Mouse (Mus musculus) limb, embryonic 10.5 days (tissue): ENCODE results near the gene Ttc32. TPM values are rescaled to one million over a fixed set of nuclear protein-coding genes. Genes with fewer than 3 reads are reported as not detected.
"Not testable (repeated sequence)": the region's sequence is repeated elsewhere in the genome, so short reads cannot be mapped to it uniquely, and the experiment has no call there.

Source experiments
- DNase-seq: peaks from one replicate; pipeline ENCODE4 v3.0.0-alpha.2; 2017; ENCODE audit warnings: low spot score
- H3K27ac ChIP-seq: fragments of 300-500 bp; sonication (generic); 2 replicates; pipeline ENCODE4 v1.5.1; 2016; ENCODE audit warnings: mild to moderate bottlenecking
- H3K27me3 ChIP-seq: fragments of 300-500 bp; sonication (generic); 2 replicates; pipeline ENCODE4 v1.6.1; 2016; ENCODE audit warnings: low read depth, mild to moderate bottlenecking; ENCODE audit not compliant: poor library complexity, severe bottlenecking
- H3K36me3 ChIP-seq: fragments of 300-500 bp; sonication (generic); 2 replicates; pipeline ENCODE4 v1.6.1; 2016; ENCODE audit warnings: mild to moderate bottlenecking, moderate library complexity
- H3K4me1 ChIP-seq: fragments of 300-500 bp; sonication (generic); 2 replicates; pipeline ENCODE4 v1.6.1; 2016
- H3K4me3 ChIP-seq: fragments of 300-500 bp; sonication (generic); 2 replicates; pipeline ENCODE4 v1.5.1; 2016; ENCODE audit warnings: mild to moderate bottlenecking, moderate library complexity
- H3K9me3 ChIP-seq: fragments of 300-500 bp; sonication (generic); replicated peaks from 2 replicates; pipeline ENCODE4 v1.6.1; 2016; ENCODE audit warnings: mild to moderate bottlenecking
- WGBS: fragments of 180-500 bp; shearing (Covaris S2); methylation state at CpG from one replicate; pipeline ENCODE4 v1.1.7; 2016; 5-methylcytosine and 5-hydroxymethylcytosine counted together
- polyA plus RNA-seq: library from polyadenylated mRNA; unstranded; fragments of >200 nt; fragmentation: Nextera tagmentation; extraction: Ambion mirVana; gene quantifications from 2 replicates; pipeline ENCODE4 v1.2.1, GENCODE M21; 2016

The Ttc32 gene
- polyA plus RNA-seq, 1 experiment from 2014 or later, result 14.8 TPM

DNA sequence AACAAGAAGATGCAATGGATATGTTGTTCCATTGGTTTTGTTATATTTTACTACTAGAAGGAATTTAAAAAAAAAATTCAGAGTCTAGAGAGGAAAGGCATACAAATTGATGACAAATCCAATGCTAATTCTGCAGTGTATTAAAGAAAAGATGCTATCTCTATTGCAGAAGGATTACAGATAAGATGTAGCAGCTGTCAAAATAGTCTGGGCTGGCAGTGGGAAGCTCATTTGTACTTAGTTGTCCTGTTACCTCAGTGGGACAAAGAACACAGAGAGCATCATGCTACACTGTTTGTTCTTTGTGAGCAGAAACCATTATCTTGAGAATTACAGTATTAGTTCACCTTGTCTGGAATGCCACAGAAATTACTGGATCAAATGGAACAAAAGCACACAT is 3.0 kb upstream of the Ttc32 start:
- no peaks in the 10 kb centered on the region for H3K9me3 ChIP-seq
- peaks cover 8% of the 10 kb centered on the region; the same call in 1 of the 2 replicates for H3K4me1 ChIP-seq
- H3K4me3 ChIP-seq, result no peak overlapping the region
- H3K27me3 ChIP-seq, result no peaks in the 10 kb centered on the region
- DNase-seq, result no peak
- no peak overlapping the region for H3K27ac ChIP-seq
- H3K36me3 ChIP-seq, result 0 out of 2 replicates have a peak, but pooled peaks cover 6% of the 10 kb centered on the region

DNA sequence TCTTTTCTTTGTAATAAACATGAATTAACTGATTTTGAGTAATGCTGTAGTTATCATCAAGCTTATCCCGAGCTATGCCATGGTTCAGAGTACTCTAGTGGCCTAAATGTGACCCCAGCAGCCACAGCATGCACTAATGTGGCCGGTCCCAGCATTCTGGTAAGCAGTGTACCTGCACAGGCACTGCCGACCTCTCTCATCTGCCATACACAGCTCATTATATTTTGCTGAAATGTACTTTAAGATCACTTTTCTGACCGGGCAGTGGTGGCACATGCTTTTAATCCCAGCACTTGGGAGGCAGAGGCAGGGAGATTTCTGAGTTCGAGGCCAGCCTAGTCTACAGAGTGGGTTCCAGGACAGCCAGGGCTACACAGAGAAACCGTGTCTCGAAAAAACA is 981 bp upstream of the Ttc32 start:
- H3K27me3 ChIP-seq, H3K4me1 ChIP-seq, H3K27ac ChIP-seq, H3K4me3 ChIP-seq, DNase-seq, H3K9me3 ChIP-seq, H3K36me3 ChIP-seq: not testable (repeated sequence)
- WGBS, result 97% methylated on average over 7 of the region's 7 CpGs

DNA sequence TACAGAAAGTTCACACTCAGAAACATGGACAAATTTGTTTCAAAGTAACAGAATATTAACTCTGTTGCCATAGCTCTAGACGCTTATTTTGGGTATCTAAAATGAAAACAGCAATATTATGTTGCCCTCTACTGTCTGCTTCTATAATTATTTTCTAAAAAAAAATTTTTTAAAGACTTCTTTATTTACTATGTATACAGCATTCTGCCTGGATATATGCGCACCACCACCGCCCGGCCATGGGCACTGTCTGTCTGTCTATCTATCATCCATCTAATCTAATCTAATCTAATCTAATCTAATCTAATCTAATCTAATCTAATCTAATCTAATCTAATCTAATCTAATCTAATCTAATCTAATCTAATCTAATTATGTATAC is 300 bp upstream of the Ttc32 start:
- peak overlapping the region; percentile 95 for H3K27ac ChIP-seq
- 0 out of 2 replicates have a peak, but pooled peaks cover 6% of the 10 kb centered on the region for H3K36me3 ChIP-seq
- peak overlapping the region; percentile 59 for H3K4me3 ChIP-seq
- 70% methylated on average over 4 of the region's 4 CpGs for WGBS
- DNase-seq, result no peak
- no peaks in the 10 kb centered on the region for H3K27me3 ChIP-seq
- peaks cover 8% of the 10 kb centered on the region; the same call in 1 of the 2 replicates for H3K4me1 ChIP-seq
- no peaks in the 10 kb centered on the region for H3K9me3 ChIP-seq

DNA sequence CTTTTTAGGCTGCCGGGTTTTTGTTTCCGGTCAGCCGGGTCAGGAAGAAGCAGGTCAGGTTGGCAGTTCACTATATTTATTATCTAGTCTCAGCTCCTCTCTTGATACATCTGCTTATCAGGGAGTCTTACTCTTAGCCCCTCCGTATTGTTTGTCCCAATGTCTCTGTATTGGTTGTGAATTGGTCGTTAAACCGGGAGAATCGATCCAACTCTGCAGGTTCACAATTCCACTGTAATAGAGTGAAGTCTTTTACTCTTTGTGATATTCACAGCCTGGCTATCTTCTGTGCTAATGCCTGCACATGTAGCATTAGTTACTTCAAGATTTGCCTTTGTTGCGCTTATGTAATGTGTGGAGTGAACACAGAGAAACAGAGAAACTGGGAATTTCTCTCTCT is 1.4 kb downstream of the Ttc32 start:
- H3K27ac ChIP-seq, result peak overlapping the region; percentile 95
- H3K36me3 ChIP-seq, result 0 out of 2 replicates have a peak, but pooled peaks cover 6% of the 10 kb centered on the region
- no peaks in the 10 kb centered on the region for H3K9me3 ChIP-seq
- whole genome bisulfite sequencing, result 73% methylated on average over 8 of the region's 8 CpGs
- no peak for DNase-seq
- peaks cover 8% of the 10 kb centered on the region; the same call in 1 of the 2 replicates for H3K4me1 ChIP-seq
- no peaks in the 10 kb centered on the region for H3K27me3 ChIP-seq
- H3K4me3 ChIP-seq, result peak overlapping the region; percentile 59

DNA sequence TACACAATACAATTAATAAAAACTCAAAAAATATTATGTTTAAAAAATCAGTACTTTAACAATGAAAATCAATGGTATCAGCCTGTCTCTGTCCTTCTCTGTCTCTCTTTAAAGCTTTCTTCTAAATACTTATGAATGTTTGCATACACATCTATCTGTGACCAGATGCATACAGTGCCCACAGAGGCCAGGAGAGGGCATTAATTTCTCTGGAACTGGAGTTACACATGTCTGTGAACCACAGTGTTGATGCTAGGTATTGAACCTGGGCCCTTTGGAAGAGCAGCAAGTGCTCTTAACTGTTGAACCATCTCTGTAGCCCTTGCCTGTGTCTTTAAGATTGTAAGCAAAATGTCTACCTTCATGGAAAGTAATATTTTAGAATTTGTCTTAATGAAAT is 3.3 kb downstream of the Ttc32 start:
- H3K36me3 ChIP-seq, result 0 out of 2 replicates have a peak, but pooled peaks cover 3% of the 10 kb centered on the region
- peaks cover 8% of the 10 kb centered on the region; the same call in 1 of the 2 replicates for H3K4me1 ChIP-seq
- DNase-seq, result no peak
- no peak overlapping the region for H3K27ac ChIP-seq
- no peaks in the 10 kb centered on the region for H3K9me3 ChIP-seq
- H3K27me3 ChIP-seq, result no peaks in the 10 kb centered on the region
- no peak overlapping the region for H3K4me3 ChIP-seq

DNA sequence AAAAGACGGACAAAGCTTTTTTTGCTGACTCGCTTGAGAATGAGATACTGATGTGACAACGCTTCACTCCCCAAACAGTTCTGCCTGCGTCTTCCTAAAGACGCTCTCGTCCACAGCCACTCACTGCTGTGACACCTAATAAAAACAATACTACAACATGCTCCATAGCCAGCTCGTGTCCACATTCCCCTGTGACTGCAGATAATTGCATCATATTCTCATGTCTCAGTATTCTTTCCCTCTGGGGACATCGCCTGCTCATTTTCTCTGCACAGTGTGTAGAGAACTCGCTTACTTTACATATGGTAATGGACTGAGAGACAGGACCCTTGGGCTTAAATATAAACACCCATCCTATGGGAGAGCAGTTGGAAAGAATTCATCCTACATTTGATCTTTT is 6.6 kb downstream of the Ttc32 start:
- Histone ChIP-seq H3K4me3 (no peak overlapping the region), H3K9me3 (no peaks in the 10 kb centered on the region), H3K4me1 (peaks cover 12% of the 10 kb centered on the region; the same call in 1 of the 2 replicates), H3K27ac (no peak overlapping the region), H3K27me3 (no peaks in the 10 kb centered on the region), H3K36me3 (no peaks in the 10 kb centered on the region)
- 87% methylated on average over 9 of the region's 9 CpGs for WGBS
- DNase-seq, result no peak

DNA sequence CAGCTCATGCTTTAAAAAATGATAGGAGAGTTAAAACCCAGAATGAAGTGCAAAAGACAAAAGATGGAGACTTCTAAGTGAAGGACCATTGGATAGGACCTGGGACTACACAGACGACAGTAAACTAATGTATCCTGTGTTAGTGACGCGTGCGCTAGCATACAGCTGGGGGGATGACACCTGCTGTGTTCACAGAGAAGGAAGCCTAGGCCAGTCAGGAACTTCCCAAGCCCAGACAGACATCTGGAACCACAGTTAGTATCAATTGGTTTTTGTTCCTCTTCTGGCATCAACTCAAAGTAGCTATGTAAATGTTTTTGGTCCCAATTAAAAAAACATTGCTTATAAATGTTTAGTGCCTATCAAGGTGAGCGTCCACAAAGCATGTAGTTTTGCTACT is 10.4 kb downstream of the Ttc32 start:
- WGBS, result 85% methylated on average over 5 of the region's 5 CpGs

DNA sequence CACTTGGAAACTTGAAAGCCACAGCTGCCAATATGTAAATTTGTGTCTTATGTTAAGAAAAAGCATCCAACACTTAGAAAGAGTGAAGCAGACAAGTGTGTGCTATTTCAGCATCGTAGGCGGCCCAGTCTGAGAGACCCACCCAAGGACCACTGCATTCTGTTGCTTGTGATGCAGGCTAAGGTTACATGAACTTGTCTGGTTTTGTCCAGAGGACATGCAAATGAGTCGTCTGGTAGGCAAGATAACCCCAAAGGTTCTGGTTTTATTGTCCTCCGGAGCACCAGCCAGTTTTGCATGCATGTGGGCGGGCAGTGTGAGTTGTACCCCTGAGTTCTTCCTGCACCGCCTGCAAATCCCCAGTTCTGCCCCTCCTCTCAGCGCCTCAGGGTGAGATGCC is 10.9 kb downstream of the Ttc32 start:
- no peaks in the 10 kb centered on the region for H3K9me3 ChIP-seq
- H3K36me3 ChIP-seq, result peaks cover 6% of the 10 kb centered on the region; the same call in 1 of the 2 replicates
- H3K27me3 ChIP-seq, result no peaks in the 10 kb centered on the region
- H3K4me3 ChIP-seq, result no peak overlapping the region
- H3K4me1 ChIP-seq, result peaks cover 25% of the 10 kb centered on the region; the same call in 1 of the 2 replicates
- 72% methylated on average over 7 of the region's 7 CpGs for WGBS
- DNase-seq, result no peak
- H3K27ac ChIP-seq, result no peak overlapping the region

More for the DNA sequence above, 10.4 kb downstream of the Ttc32 start:
- H3K36me3 ChIP-seq, result peaks cover 6% of the 10 kb centered on the region; the same call in 1 of the 2 replicates
- no peak for DNase-seq
- H3K27ac ChIP-seq, result no peak overlapping the region
- H3K27me3 ChIP-seq, result no peaks in the 10 kb centered on the region
- peaks cover 25% of the 10 kb centered on the region; the same call in 1 of the 2 replicates for H3K4me1 ChIP-seq
- H3K4me3 ChIP-seq, result no peak overlapping the region
- no peaks in the 10 kb centered on the region for H3K9me3 ChIP-seq

DNA sequence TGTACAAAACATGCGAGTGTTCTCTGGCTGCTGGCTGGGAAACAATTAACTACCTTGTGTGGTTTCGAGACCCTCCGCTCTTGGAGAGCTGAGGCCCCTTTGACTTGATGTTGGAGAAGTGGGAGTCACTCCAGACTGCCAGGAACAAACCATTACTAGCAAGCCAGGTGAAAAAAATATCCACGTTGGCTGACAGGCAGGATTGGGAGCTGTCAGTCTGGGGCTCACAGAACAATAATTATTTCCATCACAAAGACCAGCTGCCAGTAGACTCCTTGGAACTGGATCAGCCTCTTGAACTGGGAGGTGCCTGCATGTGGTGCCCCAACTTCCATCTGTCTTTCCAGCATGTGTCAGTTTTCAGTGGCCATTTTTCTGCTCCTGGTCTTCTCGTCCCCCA is 12.5 kb downstream of the Ttc32 start:
- Histone ChIP-seq H3K27me3 (no peaks in the 10 kb centered on the region), H3K36me3 (peaks cover 6% of the 10 kb centered on the region; the same call in 1 of the 2 replicates), H3K27ac (no peak overlapping the region), H3K9me3 (no peaks in the 10 kb centered on the region), H3K4me1 (peaks cover 25% of the 10 kb centered on the region; the same call in 1 of the 2 replicates), H3K4me3 (no peak overlapping the region)
- 89% methylated on average over 5 of the region's 5 CpGs for WGBS
- DNase-seq, result no peak

DNA sequence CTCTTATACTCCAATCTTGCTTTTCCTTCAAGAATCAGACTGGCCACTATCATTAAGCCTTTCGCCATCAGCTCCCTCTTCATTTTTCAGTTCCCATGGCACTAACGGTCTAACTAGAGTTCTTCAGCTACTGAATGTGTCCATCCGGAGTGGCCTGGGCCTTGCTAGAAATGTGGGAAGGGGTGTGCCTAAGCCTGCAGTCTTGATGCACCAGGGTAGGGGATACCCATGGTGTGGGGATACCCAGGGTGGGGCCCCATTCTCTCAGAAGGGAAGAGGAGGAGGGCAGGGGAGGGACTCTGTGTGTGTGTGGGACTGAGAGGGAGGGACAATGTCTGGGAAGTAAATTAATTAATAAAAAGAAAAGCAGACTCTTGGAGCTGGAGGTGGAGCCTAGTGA is 13.0 kb downstream of the Ttc32 start:
- no peaks in the 10 kb centered on the region for H3K9me3 ChIP-seq
- no peak overlapping the region for H3K27ac ChIP-seq
- H3K36me3 ChIP-seq, result peaks cover 6% of the 10 kb centered on the region; the same call in 1 of the 2 replicates
- H3K27me3 ChIP-seq, result no peaks in the 10 kb centered on the region
- peaks cover 25% of the 10 kb centered on the region; the same call in 1 of the 2 replicates for H3K4me1 ChIP-seq
- no peak for DNase-seq
- H3K4me3 ChIP-seq, result no peak overlapping the region
- 88% methylated on average over 3 of the region's 3 CpGs for WGBS

DNA sequence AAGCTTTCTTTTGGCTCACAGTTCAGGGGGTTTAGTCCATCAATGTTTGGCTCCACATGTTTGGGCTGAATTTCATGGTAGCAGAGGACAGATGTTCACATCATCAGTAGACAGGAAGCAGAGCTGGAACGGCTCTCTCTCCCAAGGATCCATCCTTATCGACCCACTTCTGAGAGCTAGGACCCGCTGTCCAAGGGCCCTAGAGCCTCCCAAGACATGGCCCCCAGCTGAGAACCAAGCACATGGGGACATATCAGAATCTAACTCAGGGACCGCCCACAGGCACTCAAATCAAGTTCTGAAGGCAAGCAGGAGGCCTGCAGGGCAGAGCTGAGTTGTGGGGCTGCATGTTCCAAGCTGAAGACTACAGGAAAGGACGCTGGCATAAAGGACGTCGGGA is 14.9 kb downstream of the Ttc32 start:
- Histone ChIP-seq H3K4me1 (peaks cover 25% of the 10 kb centered on the region; the same call in 1 of the 2 replicates), H3K36me3 (peaks cover 6% of the 10 kb centered on the region; the same call in 1 of the 2 replicates), H3K4me3 (no peak overlapping the region), H3K27ac (no peak overlapping the region), H3K27me3 (no peaks in the 10 kb centered on the region), H3K9me3 (no peaks in the 10 kb centered on the region)
- WGBS, result 93% methylated on average over 7 of the region's 7 CpGs
- DNase-seq, result no peak

DNA sequence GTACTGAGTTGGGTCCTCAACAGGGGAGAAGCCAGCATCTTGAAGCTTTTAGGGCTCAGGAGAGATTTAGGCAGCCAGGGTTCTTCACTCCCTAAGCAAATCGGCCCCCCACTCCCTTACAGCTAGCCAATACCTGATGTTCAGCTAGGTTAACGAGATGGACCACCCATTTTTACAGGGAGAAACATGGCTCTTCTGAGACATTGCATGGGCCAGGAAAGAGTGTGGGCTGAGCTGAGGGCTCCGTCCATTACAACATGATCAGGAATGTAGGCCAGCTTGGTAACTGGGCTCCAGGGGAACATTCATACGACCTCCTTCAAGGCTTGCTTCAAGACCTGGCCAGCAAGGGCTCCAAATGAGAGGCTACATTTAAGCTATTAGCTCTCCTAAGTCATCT is 16.9 kb downstream of the Ttc32 start:
- DNase-seq, result no peak
- H3K27me3 ChIP-seq, result no peaks in the 10 kb centered on the region
- H3K4me3 ChIP-seq, result no peak overlapping the region
- 84% methylated on average over 4 of the region's 4 CpGs for WGBS
- peaks cover 21% of the 10 kb centered on the region for H3K4me1 ChIP-seq
- H3K9me3 ChIP-seq, result no peaks in the 10 kb centered on the region
- peaks cover 6% of the 10 kb centered on the region; the same call in 1 of the 2 replicates for H3K36me3 ChIP-seq
- no peak overlapping the region for H3K27ac ChIP-seq

DNA sequence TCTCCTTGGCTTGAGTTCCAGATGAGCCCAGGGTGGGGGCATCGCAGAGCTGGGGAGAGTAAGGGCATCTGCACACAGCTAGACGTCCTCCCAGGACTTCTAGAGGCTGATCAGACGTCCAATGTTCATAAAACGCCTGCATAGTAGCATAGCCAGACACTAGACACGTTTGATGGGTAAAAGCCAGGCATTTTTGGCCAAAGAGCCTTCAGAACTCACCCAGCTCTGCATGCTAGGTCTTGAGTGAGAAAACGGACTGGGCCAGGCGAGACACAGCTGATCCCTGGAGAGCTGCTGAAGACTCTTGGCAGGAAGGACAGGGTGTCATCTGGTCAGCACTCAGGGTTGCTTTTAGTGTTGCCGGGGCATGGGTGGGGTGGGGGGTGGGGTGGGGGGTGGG is 18.3 kb downstream of the Ttc32 start:
- H3K9me3 ChIP-seq, result no peaks in the 10 kb centered on the region
- WGBS, result 78% methylated on average over 8 of the region's 8 CpGs
- no peak overlapping the region for H3K27ac ChIP-seq
- no peaks in the 10 kb centered on the region for H3K27me3 ChIP-seq
- H3K36me3 ChIP-seq, result peaks cover 6% of the 10 kb centered on the region; the same call in 1 of the 2 replicates
- DNase-seq, result no peak
- no peak overlapping the region for H3K4me3 ChIP-seq
- peaks cover 13% of the 10 kb centered on the region for H3K4me1 ChIP-seq

DNA sequence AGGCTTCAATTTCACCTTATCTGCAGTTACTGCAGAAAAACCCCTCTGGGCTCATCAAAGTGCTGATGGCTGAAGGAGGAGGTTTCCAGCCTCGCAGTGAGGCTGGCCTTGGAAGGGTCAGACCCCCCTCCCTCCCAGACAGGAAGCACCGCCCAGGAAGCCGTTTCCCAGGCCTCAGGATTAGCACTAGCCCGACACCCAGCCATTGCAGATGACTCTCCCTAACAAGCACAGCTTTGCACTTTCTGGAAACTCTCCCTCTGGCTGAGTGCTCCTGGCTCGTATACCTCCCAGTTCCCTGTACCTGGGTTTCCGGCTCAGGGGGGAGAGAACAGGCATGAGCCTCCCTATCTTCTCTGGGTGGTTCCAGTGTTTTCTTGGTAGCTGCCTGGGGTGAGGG is 21.0 kb downstream of the Ttc32 start:
- Histone ChIP-seq H3K27me3 (no peaks in the 10 kb centered on the region), H3K4me1 (peaks cover 16% of the 10 kb centered on the region), H3K27ac (peak overlapping the region; percentile 66), H3K36me3 (no peaks in the 10 kb centered on the region), H3K9me3 (no peaks in the 10 kb centered on the region), H3K4me3 (no peak overlapping the region)
- WGBS, result 26% methylated on average over 6 of the region's 6 CpGs
- DNase-seq, result no peak
